In genomic region chr1:74771467-74771844, GRCm38 (mm10) we compare ENCODE assay signal across 8 mouse cellular contexts. TPM values are rescaled to one million over a fixed set of nuclear protein-coding genes. Genes with fewer than 3 reads are reported as not detected.
A peak's percentile ranks its signal among the peaks of the same experiment; 100 is the strongest.
DNase-seq lines count a peak whose midpoint lies in the region; ATAC-seq and TF ChIP-seq lines count a peak whose summit lies in the region.

No protein-coding gene starts in this region.

- H3K4me1 ChIP-seq in forebrain, embryonic 12.5 days, result peaks cover 34% of the 10 kb centered on the region
- H3K4me1 ChIP-seq in limb, embryonic 13.5 days, result peaks cover 38% of the 10 kb centered on the region
- peaks cover 19% of the 10 kb centered on the region for H3K4me1 ChIP-seq in olfactory bulb, adult 2 months (ENCODE audit: control insufficient read depth, insufficient read depth, low read length)

- H3K27ac ChIP-seq in left cerebral cortex, adult 2 months, result no peak overlapping the region
- H3K27ac ChIP-seq in forebrain, embryonic 12.5 days, result no peak overlapping the region
- H3K27ac ChIP-seq in limb, embryonic 13.5 days, result no peak overlapping the region
- H3K27ac ChIP-seq in olfactory bulb, adult 2 months (ENCODE audit: insufficient read depth, low read depth, low read length), result no peak overlapping the region

- H3K9me3 ChIP-seq in forebrain, embryonic 12.5 days, result no peaks in the 10 kb centered on the region
- no peaks in the 10 kb centered on the region for H3K9me3 ChIP-seq in limb, embryonic 13.5 days

- peaks cover 100% of the 10 kb centered on the region for H3K27me3 ChIP-seq in forebrain, embryonic 12.5 days
- peaks cover 96% of the 10 kb centered on the region for H3K27me3 ChIP-seq in limb, embryonic 13.5 days

- H3K4me3 ChIP-seq in left cerebral cortex, adult 2 months, result peak overlapping the region; percentile 38
- peak overlapping the region; percentile 51 for H3K4me3 ChIP-seq in forebrain, embryonic 12.5 days (replicated peaks)
- peak overlapping the region; percentile 54 for H3K4me3 ChIP-seq in limb, embryonic 13.5 days
- H3K4me3 ChIP-seq in olfactory bulb, adult 2 months (ENCODE audit: insufficient read depth, low read depth, low read length), result peak overlapping the region; percentile 40

- no peak for DNase-seq in left cerebral cortex, adult 2 months (ENCODE audit: extremely low spot score in 1 of 2, low spot score in 2 of 2)
- no peak for DNase-seq in left cerebral cortex, adult 9 months (ENCODE audit: low spot score in 2 of 2)
- no peak for DNase-seq in gastrocnemius, postnatal 25 days
- no peak for DNase-seq in layer of hippocampus, adult 11-12 months (ENCODE audit: low spot score)

- peak overlapping the region; percentile 90 for H3K4me2 ChIP-seq in forebrain, embryonic 12.5 days
- H3K4me2 ChIP-seq in limb, embryonic 13.5 days (replicated peaks), result peak overlapping the region; percentile 89

- WGBS in forebrain, embryonic 12.5 days, result under 1% methylated on average over 26 of the region's 26 CpGs
- WGBS in limb, embryonic 13.5 days, result 0% methylated on average over 17 of the region's 26 CpGs
- 1% methylated on average over 24 of the region's 26 CpGs for WGBS in olfactory bulb, adult 2 months

- no peak for TF ChIP-seq CTCF in left cerebral cortex, adult 2 months (IDR thresholded peaks at IDR 0.05)
- TF ChIP-seq CTCF in olfactory bulb, adult 2 months (IDR thresholded peaks at IDR 0.05; ENCODE audit: insufficient read depth, low read depth, low read length), result no peak

- ATAC-seq in forebrain, embryonic 12.5 days (ENCODE audit: low FRiP score), result no peak
- peak; percentile 21 for ATAC-seq in limb, embryonic 13.5 days (ENCODE audit: low FRiP score, low read depth)
- ATAC-seq in frontal cortex, adult (ENCODE audit: low TSS enrichment), result no peak

- H3K36me3 ChIP-seq in forebrain, embryonic 12.5 days (replicated peaks), result no peaks in the 10 kb centered on the region
- H3K36me3 ChIP-seq in limb, embryonic 13.5 days, result no peaks in the 10 kb centered on the region

- H3K9ac ChIP-seq in forebrain, embryonic 12.5 days, result peak overlapping the region; percentile 55
- peak overlapping the region; percentile 62 for H3K9ac ChIP-seq in limb, embryonic 13.5 days

- no peak for TF ChIP-seq POLR2A in olfactory bulb, adult 2 months (IDR thresholded peaks at IDR 0.05; ENCODE audit: insufficient read depth, low read depth, low read length)

- intact Hi-C loops in left cerebral cortex, adult 2 months (cut with DNase I), result no loop called here

RNA-seq across cellular contexts. Expression of gene Wnt6, which starts 0.2 kb away (rescaled TPM):
- total RNA-seq in left cerebral cortex, adult 2 months (2021), result 1 to 10 TPM; 2.1 to 4.7 TPM
- polyA plus RNA-seq in forebrain, embryonic 12.5 days (2016; fragmentation: Nextera tagmentation; extraction: Ambion mirVana), result 3.3 and 4.5 TPM in 2 replicates
- polyA plus RNA-seq in limb, embryonic 13.5 days (2015; fragmentation: Nextera tagmentation; extraction: Ambion mirVana), result 39.7 and 51.8 TPM in 2 replicates
- not detected in 2 replicates for polyA plus RNA-seq in olfactory bulb, adult 2 months (2012; ENCODE audit: insufficient read depth, insufficient read length, low replicate concordance, missing spikeins)
- total RNA-seq in gastrocnemius, postnatal 25 days (2021), result under 1 TPM; 0.46 TPM

RNA-seq across cellular contexts. Expression of gene Wnt10a, which starts 19.9 kb away (rescaled TPM):
- 10 to 100 TPM; 15.0 to 18.2 TPM for total RNA-seq in left cerebral cortex, adult 2 months (2021)
- polyA plus RNA-seq in forebrain, embryonic 12.5 days (2016; fragmentation: Nextera tagmentation; extraction: Ambion mirVana), result 1.00 and 2.0 TPM in 2 replicates
- 3.9 and 4.5 TPM in 2 replicates for polyA plus RNA-seq in limb, embryonic 13.5 days (2015; fragmentation: Nextera tagmentation; extraction: Ambion mirVana)
- not detected in 2 replicates for polyA plus RNA-seq in olfactory bulb, adult 2 months (2012; ENCODE audit: insufficient read depth, insufficient read length, low replicate concordance, missing spikeins)
- total RNA-seq in gastrocnemius, postnatal 25 days (2021), result not detected

RNA-seq across cellular contexts. Expression of gene Prkag3, which starts 22.4 kb away (rescaled TPM):
- not detected for total RNA-seq in left cerebral cortex, adult 2 months (2021)
- polyA plus RNA-seq in forebrain, embryonic 12.5 days (2016; fragmentation: Nextera tagmentation; extraction: Ambion mirVana), result not detected in 2 replicates
- polyA plus RNA-seq in limb, embryonic 13.5 days (2015; fragmentation: Nextera tagmentation; extraction: Ambion mirVana), result 1.9 and 2.1 TPM in 2 replicates
- not detected in 2 replicates for polyA plus RNA-seq in olfactory bulb, adult 2 months (2012; ENCODE audit: insufficient read depth, insufficient read length, low replicate concordance, missing spikeins)
- 10 to 100 TPM; 54.4 to 93.4 TPM for total RNA-seq in gastrocnemius, postnatal 25 days (2021)

RNA-seq across cellular contexts. Expression of gene Cyp27a1, which starts 58.1 kb away (rescaled TPM):
- 1 to 10 TPM; 1.7 to 4.5 TPM for total RNA-seq in left cerebral cortex, adult 2 months (2021)
- polyA plus RNA-seq in forebrain, embryonic 12.5 days (2016; fragmentation: Nextera tagmentation; extraction: Ambion mirVana), result 3.0 and 3.3 TPM in 2 replicates
- 12.7 and 14.1 TPM in 2 replicates for polyA plus RNA-seq in limb, embryonic 13.5 days (2015; fragmentation: Nextera tagmentation; extraction: Ambion mirVana)
- not detected in 2 replicates for polyA plus RNA-seq in olfactory bulb, adult 2 months (2012; ENCODE audit: insufficient read depth, insufficient read length, low replicate concordance, missing spikeins)
- 10 to 100 TPM; 32.4 to 36.4 TPM for total RNA-seq in gastrocnemius, postnatal 25 days (2021)
